Mouse (Mus musculus) adrenal gland, postnatal 14 days (tissue): ENCODE measurements around the gene Cct2. TPM values are rescaled to one million over a fixed set of nuclear protein-coding genes. Genes with fewer than 3 reads are reported as not detected.
A peak's percentile ranks its signal among the peaks of the same experiment; 100 is the strongest.

Experiments used
- DNase-seq: peaks from one replicate; pipeline ENCODE4 v3.0.0; 2021; ENCODE audit warnings: mixed read lengths
- long read RNA-seq, 2 experiments: library from polyadenylated mRNA; stranded (forward); transcript quantifications; one replicate each; pipeline ENCODE4 v2.0.0; 2021
- total RNA-seq: library from RNA; stranded (reverse); gene quantifications from 2 replicates; pipeline ENCODE4 v1.2.3, GENCODE M21; 2021

Gene Cct2
- 224 and 240 TPM in 2 replicates for total RNA-seq
- long read RNA-seq, experiment 1, transcript Cct2-201 (16 exons, 1,959 nt), result major isoform, 184 of 212 reads
- long read RNA-seq, experiment 1, partial matches to known transcripts, result 15 of 212 reads
- long read RNA-seq, experiment 1, other reads (novel, unspliced or antisense), result 13 of 212 reads
- long read RNA-seq, experiment 2, transcript Cct2-201 (16 exons, 1,959 nt), result major isoform, 123 of 158 reads
- long read RNA-seq, experiment 2, partial matches to known transcripts, result 21 of 158 reads
- long read RNA-seq, experiment 2, other reads (novel, unspliced or antisense), result 14 of 158 reads

GRCm38 (mm10) chr10:117063254-117064021, at the start of gene Cct2:
TSS of gene Cct2 (minus strand) at chr10:117063814.
- peak; percentile 95 for DNase-seq

GRCm38 (mm10) chr10:117112545-117112944, 48.9 kb upstream of the Cct2 start:
- no peak for DNase-seq

GRCm38 (mm10) chr10:117111455-117111854, 47.8 kb upstream of the Cct2 start:
- DNase-seq, result peak; percentile 41

GRCm38 (mm10) chr10:117110271-117110670, 46.7 kb upstream of the Cct2 start:
- no peak for DNase-seq

GRCm38 (mm10) chr10:117106686-117107085, 43.1 kb upstream of the Cct2 start:
- DNase-seq, result no peak

GRCm38 (mm10) chr10:117106244-117106643, 42.6 kb upstream of the Cct2 start:
- DNase-seq, result no peak

GRCm38 (mm10) chr10:117105015-117105414, 41.4 kb upstream of the Cct2 start:
- DNase-seq, result no peak

- DNase-seq, result no peak
Measured at GRCm38 (mm10) chr10:117103854-117104598, 40.4 kb upstream of the Cct2 start.

GRCm38 (mm10) chr10:117100175-117100574, 36.6 kb upstream of the Cct2 start:
- no peak for DNase-seq

GRCm38 (mm10) chr10:117097116-117097698, 33.6 kb upstream of the Cct2 start:
- DNase-seq, result no peak

- no peak for DNase-seq
Measured at GRCm38 (mm10) chr10:117096096-117096495, 32.5 kb upstream of the Cct2 start.

- DNase-seq, result no peak
Measured at GRCm38 (mm10) chr10:117094504-117095329, 31.1 kb upstream of the Cct2 start.

GRCm38 (mm10) chr10:117089628-117090027, 26.0 kb upstream of the Cct2 start:
- no peak for DNase-seq

- DNase-seq, result no peak
Measured at GRCm38 (mm10) chr10:117081914-117082359, 18.3 kb upstream of the Cct2 start.

- DNase-seq, result no peak
Measured at GRCm38 (mm10) chr10:117081326-117081725, 17.7 kb upstream of the Cct2 start.

GRCm38 (mm10) chr10:117078284-117078683, 14.7 kb upstream of the Cct2 start:
- DNase-seq, result peak; percentile 83

GRCm38 (mm10) chr10:117073176-117073575, 9.6 kb upstream of the Cct2 start:
- no peak for DNase-seq

GRCm38 (mm10) chr10:117072191-117072888, 8.7 kb upstream of the Cct2 start:
- no peak for DNase-seq

- DNase-seq, result no peak
Measured at GRCm38 (mm10) chr10:117069109-117069508, 5.5 kb upstream of the Cct2 start.

GRCm38 (mm10) chr10:117064076-117064475, 462 bp upstream of the Cct2 start:
- no peak for DNase-seq

- no peak for DNase-seq
Measured at GRCm38 (mm10) chr10:117062894-117063253, 740 bp downstream of the Cct2 start.
